Mouse (Mus musculus) heart, adult 18-20 months (tissue): ENCODE results near the gene Fbxo40. TPM values are rescaled to one million over a fixed set of nuclear protein-coding genes. Genes with fewer than 3 reads are reported as not detected.
A peak's percentile ranks its signal among the peaks of the same experiment; 100 is the strongest.

Experiments used
- DNase-seq, 2 experiments: peaks; one replicate each; pipeline ENCODE4 v3.0.0; 2021 to 2022; ENCODE audit warnings: mixed read lengths in 1 of 2
- total RNA-seq, 2 experiments: library from RNA; stranded (reverse); gene quantifications; 2 replicates each; pipeline ENCODE4 v1.2.3; 2021

Fbxo40 gene
- total RNA-seq, 2 experiments from 2014 or later, result 187 to 205 TPM

GRCm38 (mm10) chr16:36947646-36948197, 42.5 kb downstream of the Fbxo40 start:
- no peak for DNase-seq

GRCm38 (mm10) chr16:36946459-36947159, 43.7 kb downstream of the Fbxo40 start:
- DNase-seq, result no peak

- peak; percentile 75 to 86 for DNase-seq
Observed at GRCm38 (mm10) chr16:36944895-36945424, 45.3 kb downstream of the Fbxo40 start.

GRCm38 (mm10) chr16:36943591-36943990, 46.7 kb downstream of the Fbxo40 start:
- DNase-seq, result no peak

DNA sequence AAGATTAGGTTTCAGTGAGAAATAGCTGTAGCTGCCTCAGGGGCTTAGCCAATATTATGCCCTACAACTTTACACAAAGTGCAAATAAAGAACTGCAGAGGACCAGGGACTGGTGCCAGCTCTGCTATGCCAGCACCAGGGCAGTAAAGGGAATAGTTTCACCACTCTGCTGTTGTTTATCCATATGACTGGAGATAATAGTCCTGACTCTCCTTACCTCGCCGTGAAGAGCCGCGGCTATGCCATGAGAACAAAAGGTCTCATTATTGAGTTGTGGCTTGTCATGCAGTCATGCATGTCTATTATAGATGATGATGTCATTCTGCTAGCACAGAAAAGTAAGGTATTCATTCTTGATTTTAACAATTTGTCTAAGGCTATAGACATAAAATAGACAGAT, 48.4 kb downstream of the Fbxo40 start:
- DNase-seq, result peak in 1 of 2 experiments; percentile 40

GRCm38 (mm10) chr16:36941137-36941727, 49.0 kb downstream of the Fbxo40 start:
- peak; percentile 55 to 75 for DNase-seq

DNA sequence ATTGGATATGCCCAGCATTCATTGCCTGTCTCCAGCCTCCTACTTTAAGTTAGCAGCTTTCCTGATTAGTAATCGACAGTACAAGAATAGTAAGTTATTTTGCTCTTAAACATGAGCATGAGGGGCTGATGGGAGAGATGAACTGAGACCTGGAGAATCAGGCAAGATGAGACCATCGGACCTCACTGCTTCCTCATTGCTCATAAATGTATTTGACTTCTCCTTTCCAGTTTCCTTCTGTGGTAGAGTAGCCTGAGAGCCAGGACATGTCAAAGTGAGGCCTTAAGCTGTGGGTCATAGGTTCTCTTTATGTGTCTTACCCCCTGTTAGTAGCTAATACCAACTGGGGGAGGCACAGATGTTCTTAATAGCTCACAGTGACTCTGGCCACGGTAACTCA, 54.5 kb downstream of the Fbxo40 start:
- no peak for DNase-seq

GRCm38 (mm10) chr16:36934841-36935620, 55.2 kb downstream of the Fbxo40 start, which contains the start of gene Hcls1:
Gene Hcls1 (plus strand): TSS chr16:36934983.
- peak; percentile 59 to 70 for DNase-seq

DNA sequence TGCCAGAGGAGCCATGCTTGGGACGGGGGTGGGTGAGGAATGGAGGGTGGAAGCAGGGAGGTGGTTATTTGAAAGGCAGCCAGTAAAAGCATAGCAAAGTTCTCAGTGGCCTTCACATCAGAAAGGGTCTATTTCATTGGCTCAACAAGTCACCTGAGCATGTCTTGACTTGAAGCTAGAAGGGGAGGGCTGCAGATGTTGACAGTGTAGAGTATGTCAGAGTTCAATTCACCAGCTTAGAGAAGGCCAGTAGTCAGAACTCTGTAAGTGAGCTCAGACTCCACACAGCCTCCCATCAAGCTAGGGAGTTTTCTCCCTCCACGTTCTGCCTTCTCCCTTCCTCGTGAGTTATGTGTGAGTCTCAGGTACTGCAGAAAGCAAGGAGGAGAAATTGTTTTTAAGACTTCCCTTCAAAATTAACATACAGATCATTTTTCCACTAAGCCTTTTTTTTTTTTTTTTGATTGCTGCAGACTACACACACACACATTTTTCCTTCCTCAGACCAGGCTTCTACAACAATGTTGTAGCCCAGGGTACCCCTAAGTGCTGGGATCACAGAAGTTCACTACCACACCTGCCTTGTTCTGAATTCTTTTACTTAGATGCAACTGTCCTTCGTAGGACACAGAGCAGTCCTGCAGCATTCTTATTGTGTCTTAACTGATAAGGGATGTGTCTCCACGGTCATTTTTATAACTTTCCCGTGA, 56.0 kb downstream of the Fbxo40 start:
- DNase-seq, result peak; percentile 37 to 38

DNA sequence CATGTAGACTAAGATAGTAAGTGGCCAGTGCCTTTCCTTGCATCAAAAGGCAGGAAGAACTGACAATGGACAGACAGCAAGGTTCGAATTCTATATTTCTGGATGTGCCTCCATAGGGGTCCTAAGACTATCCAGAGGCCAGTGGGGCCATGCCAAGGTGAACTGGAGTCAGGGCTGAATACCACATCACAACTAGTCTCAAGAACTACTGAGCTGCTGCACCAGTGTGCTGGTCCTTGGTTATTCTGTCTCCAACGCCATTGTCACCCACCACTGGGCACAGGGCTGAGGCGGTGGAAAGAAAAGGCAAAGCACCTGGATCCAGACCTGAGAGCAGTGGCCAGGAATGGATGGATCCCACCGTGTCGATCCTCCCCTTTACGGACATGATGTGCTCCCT, 57.7 kb downstream of the Fbxo40 start:
- DNase-seq, result no peak

DNA sequence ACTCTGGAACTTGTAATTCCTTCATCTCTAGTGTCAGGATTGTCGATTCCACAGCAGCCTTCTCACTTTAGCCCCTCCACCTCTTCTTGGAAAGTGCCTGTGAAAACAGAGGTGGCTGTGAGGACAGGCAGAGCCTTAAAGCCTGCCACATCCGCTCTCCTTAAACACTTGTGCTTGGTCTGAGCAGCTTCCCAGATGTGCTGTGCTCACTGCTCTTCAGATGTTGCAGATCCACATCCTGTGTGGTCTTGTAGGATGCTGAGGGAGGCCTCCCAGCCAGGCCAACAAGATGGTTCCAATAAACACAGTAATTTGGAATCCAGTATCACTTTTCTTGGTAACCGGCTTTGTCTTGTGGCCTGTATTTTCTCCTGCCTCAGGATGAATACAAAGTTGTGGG, 58.3 kb downstream of the Fbxo40 start:
- DNase-seq, result no peak

- no peak for DNase-seq
Observed at GRCm38 (mm10) chr16:36931381-36931780, 58.9 kb downstream of the Fbxo40 start.

DNA sequence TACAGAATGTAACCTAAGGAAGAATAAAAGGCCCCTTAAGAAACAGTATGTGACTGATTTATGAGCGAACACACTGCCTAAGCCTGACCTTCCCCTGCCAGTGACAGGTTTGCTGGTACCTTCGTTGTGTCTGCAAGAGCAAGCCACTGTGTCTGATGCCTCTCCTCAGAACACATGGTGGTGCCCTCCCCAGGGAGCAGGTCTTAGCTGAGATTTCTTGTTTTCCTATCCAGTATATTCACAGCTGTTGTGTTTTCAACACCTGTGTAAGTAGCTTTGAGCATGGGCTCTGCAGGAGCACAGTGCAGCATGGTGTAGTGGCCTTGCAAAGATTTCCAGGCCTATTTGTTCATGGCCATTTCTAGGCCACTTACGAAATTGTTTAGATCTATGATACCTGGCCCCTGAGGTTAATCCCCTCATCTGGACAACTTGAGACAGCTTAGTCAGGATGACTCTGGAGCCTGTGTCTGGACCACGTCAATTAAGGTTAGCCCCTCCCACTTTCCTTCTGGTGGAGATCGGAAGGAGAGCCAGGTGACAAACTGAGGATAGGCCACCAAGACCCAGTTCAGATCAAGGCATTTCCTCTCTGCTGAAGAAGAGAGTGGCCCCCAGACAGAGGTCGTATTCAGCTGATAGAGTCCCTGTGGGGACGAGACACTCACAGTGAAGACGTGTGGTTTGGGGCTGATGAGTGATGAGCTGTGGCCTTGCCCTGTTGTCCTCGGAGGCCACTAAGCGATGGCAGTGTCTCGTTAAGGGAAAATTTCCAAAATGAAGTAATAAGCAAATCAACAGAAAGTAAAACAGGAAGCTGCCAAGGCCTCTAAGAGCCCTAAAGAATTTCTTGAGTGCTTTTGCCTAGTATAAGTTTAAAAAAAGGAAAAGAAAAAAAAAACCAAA, 59.8 kb downstream of the Fbxo40 start:
- no peak for DNase-seq

- no peak for DNase-seq
Observed at GRCm38 (mm10) chr16:36929216-36929615, 61.1 kb downstream of the Fbxo40 start.

DNA sequence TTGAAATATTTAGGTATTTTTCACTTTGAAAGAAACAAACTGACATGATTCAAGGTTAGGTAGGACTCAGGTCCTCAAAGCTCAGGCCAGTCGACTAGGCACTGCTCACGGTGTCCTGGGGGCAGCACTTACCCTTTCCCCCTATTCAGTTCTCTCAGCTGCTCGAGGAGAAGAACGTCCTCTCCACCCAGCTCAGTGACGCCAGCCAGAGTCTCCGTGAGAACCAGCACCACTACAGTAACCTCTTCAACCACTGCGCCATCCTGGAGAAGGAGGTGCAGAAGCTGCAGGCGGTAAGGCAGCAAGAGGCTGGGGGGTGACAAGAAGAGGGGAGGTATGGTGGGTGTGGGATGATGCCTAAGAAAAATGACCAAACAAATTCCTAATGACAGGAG, 62.2 kb downstream of the Fbxo40 start:
- DNase-seq, result no peak

- no peak for DNase-seq
Observed at GRCm38 (mm10) chr16:36927495-36928105, 62.7 kb downstream of the Fbxo40 start.

DNA sequence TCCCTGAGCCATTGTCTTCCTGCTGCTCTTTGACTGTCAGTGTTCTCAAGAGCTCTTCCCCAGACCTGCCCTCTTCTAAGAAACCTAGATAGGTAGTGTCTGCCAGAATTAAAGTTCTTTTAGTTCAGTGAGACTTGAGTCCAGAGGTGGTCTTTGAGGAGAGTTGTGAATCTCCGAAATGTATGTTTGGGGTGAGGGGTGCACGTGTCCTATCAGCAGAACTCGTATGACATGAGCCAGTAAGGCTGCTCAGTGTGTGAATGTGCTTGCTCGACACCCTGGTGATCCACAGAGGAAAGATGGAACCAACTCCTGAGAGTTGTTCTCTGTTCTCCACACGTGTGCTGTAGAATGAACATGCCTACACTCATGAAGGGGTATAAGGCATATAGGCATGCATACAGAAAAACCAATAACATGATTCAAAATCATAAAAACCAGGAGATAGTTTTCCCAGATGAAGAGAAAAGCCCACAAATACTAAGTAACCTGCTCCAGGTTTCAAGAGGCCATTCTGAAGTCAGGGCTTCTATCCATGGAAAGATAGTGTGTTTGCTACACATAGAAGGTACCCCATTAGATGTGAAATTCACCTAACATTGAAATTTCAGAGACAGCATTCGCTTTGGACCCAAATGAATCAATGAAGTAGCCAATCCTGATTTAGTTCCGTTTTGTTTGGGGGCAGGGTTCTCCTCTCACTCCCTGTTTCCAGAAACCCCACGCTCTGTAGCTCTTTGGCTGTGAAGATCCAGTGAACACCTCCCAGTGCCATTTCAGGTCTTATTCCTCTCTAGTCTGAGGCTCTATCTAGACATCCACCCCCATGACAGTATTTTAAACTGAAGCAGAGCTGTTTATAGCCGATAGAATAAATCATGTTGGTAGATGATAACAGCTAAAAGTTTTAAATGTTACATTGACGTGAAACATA, 63.5 kb downstream of the Fbxo40 start:
- no peak for DNase-seq

DNA sequence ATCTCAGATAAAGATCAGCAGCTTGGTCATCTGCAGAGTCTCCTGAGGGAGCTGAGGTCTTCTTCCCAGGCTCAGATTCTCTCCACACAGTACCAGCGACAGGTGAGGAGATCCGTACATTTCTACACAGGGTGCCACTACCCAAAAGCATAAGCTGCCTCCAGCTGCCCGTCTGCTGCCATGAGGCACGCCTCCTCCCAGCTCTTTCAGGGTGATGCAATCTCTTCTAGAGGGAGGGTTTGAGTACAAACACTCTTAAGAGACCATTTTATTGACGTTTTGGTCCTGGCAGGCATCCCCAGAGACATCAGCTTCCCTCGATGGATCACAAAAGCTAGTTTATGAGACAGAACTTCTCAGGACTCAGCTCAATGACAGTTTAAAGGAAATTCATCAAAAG, 64.5 kb downstream of the Fbxo40 start:
- no peak for DNase-seq

DNA sequence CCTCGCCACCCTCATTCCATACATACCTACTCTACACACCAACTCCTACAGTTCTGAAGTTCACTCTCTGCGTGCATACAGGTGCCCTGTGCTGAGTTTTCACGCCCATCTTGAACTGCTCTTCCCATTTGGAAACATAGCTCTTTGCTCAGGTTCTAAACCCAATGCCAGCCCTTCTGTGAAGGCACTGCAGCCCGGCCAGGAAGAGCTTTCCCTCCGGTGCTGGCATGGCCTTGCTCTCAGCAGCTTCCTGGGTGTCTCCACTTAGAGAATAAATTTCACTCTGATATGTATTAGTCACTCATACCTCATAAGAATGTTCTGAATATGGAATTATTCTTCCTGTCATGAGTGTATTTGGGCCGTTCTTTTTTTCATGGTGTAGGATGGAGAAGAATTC, 64.9 kb downstream of the Fbxo40 start:
- DNase-seq, result no peak
